Mouse (Mus musculus) layer of hippocampus, postnatal 14 days (tissue): ENCODE results near the gene Slc16a10. TPM values are rescaled to one million over a fixed set of nuclear protein-coding genes. Genes with fewer than 3 reads are reported as not detected.

Experiments used
- DNase-seq, 2 experiments: peaks; one replicate each; pipeline ENCODE4 v3.0.0; 2021 to 2022; ENCODE audit warnings: low spot score in 2 of 2, mixed read lengths in 1 of 2
- total RNA-seq, 2 experiments: library from RNA; stranded (reverse); gene quantifications; 2 replicates each; pipeline ENCODE4 v1.2.3; 2021

Gene Slc16a10
- total RNA-seq, 2 experiments from 2014 or later: 1.4 to 1.8 TPM

DNA sequence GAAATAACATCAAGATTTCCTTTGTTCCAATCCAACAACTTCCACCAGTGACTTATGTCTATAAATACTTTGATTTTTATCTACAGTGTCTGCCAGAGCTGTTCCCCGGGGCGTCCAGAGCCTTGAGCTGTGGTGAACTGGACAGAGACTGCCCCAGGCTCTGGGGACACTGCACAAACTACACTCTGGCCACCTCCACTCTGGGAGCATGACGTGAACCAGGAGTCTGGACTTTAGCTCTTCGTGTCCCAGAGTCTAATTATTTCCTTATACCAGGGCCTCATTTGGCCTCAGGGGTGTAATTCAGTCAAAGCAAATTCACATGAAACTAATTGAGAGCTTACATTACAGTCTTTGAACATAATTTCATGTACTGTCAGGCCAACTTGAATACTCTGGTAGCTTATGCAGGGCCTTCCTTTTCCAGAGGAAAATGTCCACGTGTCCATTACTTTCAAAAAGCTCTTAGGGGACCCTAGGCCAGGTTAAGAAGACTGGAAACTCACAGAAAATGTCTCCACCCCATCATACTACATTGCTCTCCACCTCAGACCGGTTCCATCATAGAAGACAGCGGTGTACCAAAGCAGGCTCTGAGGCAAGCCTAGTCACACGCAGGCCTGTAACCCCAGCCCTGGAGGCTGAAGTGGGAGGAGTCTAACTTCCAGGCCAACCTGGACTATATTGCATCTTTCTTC is 9.9 kb upstream of the Slc16a10 start:
- DNase-seq: no peak

GRCm38 (mm10) chr10:40149584-40150145 is 7.6 kb upstream of the Slc16a10 start:
- no peak for DNase-seq

- DNase-seq: no peak
Measured at GRCm38 (mm10) chr10:40147325-40148059, 5.4 kb upstream of the Slc16a10 start.

DNA sequence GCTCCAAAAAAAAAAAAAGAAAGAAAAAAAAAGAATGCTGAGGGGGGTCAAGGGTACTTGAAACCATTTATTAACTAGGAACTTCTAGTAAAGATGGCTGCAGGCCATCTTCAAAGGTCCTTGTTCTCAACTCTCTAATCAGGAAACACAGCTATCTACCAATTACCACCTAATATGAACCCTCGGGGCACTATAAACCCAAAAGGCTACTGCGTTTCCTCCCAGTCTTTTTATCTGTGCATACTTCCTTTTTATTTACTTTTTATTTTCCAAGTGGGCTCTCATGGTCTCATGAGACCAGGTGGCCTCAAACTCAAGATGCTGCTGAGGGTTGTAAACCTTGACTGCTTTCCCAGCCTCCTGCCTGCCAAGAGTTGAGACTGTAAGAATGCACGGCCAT is 4.4 kb upstream of the Slc16a10 start:
- DNase-seq: no peak

GRCm38 (mm10) chr10:40144815-40145214 is 2.8 kb upstream of the Slc16a10 start:
- DNase-seq: no peak

DNA sequence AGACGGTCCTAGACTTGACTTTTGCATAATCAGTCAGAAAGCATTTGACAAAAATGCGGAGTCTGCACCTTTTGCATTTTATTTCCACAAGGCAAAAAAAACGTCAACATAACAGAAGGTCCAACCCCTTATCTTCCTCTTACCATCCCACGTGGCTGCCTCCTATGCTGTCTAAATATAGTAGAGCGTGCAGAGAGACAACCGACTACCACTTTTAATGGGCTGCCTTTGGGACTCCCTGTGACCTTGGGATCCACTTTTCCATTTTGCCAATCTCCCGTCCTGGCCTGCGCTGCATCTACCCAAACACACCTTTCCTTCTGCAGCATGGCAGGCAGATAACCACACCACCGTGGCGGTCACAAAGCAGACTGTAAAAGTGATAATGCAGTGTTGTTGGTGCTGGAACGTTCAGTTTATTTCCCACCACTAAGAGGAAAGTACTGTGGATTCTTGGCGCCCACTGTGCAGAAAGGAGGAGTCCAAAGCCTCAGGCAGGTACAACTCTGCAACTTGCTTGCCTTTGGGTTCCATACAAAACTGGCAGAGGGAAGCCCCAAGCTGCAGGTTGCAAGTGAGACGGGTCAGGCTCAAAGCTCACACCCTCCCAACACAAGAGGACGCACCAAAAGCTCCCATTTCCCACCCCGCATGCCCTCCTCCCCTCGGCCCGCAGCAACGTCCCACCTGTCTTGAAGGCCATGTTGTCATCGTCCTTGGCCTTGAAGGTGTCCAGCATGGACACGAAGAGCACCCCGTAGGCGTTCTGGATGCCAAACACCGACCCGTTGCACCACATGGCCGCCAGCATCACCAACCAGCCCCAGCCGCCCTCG is 824 bp downstream of the Slc16a10 start:
- DNase-seq: no peak

- no peak for DNase-seq
Measured at GRCm38 (mm10) chr10:40139646-40140045, 2.4 kb downstream of the Slc16a10 start.

GRCm38 (mm10) chr10:40135807-40136778 is 6.0 kb downstream of the Slc16a10 start:
- no peak for DNase-seq

GRCm38 (mm10) chr10:40134906-40135305 is 7.2 kb downstream of the Slc16a10 start:
- DNase-seq: no peak

DNA sequence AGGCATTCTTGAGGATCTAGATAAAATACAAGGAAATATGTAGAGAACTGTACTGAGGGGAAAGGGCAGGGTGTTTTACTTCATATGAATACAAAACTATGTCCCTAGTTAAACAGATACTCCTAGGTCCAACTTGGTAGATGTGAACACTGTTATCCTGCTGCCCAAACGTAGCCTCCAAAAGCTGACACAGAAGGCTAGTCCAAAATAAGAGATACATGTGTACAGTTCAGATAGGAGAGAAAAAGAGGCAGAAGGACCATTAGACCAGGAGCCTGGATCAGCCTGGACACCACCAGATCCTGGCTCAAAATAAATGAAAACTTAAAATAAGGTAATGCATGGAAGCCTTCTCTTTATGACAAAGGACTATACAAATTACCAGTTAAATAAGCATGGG is 8.4 kb downstream of the Slc16a10 start:
- no peak for DNase-seq

DNA sequence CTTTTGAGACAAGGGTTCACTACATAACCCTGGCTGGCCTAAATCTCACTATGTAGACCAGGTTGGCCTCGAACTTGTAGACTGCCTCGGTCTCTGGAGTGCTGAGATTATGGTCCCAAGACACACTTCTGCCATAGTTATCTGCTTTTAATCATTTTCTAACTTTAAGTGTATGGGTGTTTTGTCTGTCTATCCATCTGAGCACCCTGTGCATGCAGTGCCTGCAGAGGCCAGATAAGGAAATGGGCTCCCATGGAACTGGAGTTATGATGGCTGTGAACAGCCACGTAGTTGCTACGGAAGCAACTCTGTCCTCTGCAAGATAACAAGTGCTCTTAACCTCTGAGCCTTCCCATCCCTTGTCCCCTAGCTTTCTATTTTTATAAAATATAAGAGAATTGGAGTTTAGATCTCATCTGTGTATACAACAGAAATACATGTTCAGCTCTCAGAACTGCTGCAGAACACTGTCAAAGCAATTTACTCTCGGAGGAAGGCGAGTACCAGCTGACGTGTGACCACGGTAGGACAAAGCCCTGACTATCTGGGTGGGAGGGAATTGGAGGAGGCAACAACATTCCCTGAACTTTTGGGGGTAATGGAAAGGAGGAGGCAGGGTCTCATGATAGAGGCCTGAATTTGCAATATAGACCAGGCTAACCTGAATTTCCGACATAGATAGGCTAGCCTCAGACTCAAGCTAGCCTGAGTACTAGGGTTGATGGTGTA is 10.2 kb downstream of the Slc16a10 start:
- DNase-seq: no peak

- no peak for DNase-seq
Measured at GRCm38 (mm10) chr10:40130126-40130525, 11.9 kb downstream of the Slc16a10 start.

DNA sequence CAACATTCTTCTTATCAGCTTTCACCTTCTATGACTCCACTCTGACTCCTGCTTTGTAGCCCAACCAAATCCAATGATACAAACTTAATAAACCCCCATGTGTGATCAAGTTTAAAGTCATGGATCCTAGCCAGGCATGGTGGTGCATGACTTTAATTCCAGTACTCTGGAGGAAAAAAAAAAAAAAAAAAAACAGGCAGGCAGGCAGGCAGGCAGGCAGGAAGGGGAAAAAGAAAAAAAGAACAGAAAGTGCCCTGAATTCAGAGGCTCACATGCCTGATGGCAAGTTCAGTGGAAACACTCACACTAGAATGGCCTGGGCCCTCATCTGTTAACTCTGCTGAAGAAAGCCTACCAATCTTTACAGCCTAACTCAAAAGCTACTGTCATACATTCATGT is 12.9 kb downstream of the Slc16a10 start:
- no peak for DNase-seq

- DNase-seq: no peak
Measured at GRCm38 (mm10) chr10:40128497-40128896, 13.6 kb downstream of the Slc16a10 start.

DNA sequence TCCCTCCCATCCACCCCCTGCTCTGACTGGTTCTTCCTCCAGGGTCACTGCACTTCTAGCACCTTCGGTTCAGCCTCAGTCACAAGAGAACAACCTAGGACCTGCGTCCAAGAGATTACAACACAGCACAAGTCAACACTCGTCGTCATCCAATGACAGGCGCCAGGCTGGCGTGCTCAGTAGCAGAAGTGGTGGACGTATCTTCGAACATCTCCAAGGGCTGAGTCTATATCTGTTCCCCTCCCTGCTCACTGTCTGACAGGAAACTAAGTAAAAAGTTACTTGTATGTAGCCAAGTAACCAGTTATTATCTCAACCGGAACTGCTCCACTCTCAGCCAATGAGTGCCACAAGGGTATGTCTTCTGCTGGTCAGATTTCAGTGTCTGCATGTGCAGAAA is 16.9 kb downstream of the Slc16a10 start:
- no peak for DNase-seq

- DNase-seq: no peak
Measured at GRCm38 (mm10) chr10:40124570-40124969, 17.5 kb downstream of the Slc16a10 start.

DNA sequence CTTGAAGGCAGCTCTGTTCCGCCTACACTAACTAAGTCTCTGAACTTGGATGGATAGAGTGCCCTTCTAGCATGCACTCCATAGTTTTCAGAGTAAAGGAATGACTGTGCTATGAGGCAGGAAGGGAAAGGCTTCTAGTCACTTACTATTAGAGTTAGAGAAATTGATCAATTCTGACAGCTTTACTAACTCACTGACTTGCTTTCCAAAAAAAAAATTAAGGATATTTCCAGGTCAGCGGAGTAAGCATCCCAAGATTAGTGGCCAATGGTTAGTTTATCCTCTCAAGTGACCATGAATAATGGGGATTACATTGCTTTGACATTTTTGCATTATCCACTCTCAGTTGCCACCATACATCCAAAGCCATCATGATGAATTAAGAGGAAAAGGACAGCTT is 18.0 kb downstream of the Slc16a10 start:
- DNase-seq: no peak

DNA sequence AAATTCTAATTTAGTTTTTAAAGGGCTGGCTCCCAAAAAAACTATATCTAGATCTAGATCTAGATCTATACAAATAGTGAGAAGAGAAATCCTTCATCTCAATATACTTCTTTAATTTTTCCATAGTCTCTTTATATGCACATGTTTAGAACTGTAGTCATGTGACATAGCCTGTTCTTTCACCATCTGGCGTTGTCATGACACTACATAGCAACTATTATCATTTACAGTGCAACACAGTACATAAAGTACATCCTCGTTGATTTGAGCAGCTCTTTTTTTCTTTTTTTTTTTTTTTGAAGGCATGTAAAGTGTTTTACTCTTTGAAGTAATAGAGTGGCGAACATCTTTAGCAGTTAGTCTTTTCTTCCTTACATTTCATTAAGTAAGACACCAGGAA is 22.6 kb downstream of the Slc16a10 start:
- no peak for DNase-seq

DNA sequence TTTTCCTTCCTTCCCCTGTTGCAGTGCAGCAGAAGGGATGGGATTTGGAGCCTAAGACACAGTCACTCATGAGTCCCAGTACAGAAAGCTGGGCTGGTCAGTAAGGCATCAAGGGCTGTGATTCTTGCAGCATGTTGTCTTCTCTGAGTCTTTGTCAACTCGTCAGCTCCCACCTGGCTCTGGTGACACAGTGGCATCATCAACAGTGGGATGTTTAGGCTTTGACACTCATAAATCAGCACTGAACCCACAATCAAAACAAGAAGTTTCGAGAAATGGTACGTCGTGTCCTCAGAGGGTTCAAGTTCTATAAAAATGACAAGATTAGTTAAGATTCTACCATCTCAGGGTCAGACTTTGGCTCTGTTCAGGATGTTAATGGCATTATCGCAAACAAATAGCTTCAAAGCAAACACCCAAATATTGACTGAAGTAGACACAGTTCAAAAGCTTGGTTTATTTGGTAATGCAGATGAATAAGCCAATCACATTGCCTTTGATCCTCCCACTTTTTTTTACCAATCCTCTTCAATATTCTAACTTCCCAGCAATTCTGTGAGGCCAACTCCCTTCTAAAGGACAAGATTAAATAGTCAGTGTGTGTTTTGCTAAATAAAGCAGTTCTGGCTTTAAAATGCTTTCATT is 23.2 kb downstream of the Slc16a10 start:
- DNase-seq: no peak
